Mouse (Mus musculus) midbrain, embryonic 11.5 days (tissue): ENCODE results near the gene Zbp1. TPM values are rescaled to one million over a fixed set of nuclear protein-coding genes. Genes with fewer than 3 reads are reported as not detected.

Experiments
- ATAC-seq: fragments of 200-750 bp; cut with Nextera tagmentation; 2 replicates; pipeline ENCODE4 v1.8.0; 2017; ENCODE audit warnings: moderate TSS enrichment, moderate library complexity; ENCODE audit not compliant: low FRiP score
- DNase-seq: peaks from one replicate; pipeline ENCODE4 v3.0.0; 2015; ENCODE audit warnings: low spot score; ENCODE audit errors: missing footprints
- H3K27ac ChIP-seq: fragments of 300-500 bp; sonication (generic); 2 replicates; pipeline ENCODE4 v1.5.1; 2014; ENCODE audit warnings: low read depth, low read length
- H3K27me3 ChIP-seq: fragments of 300-500 bp; sonication (generic); 2 replicates; pipeline ENCODE4 v1.6.1; 2014; ENCODE audit warnings: mild to moderate bottlenecking, low read length, moderate library complexity, mixed read lengths; ENCODE audit not compliant: control insufficient read depth, insufficient read depth
- H3K36me3 ChIP-seq: fragments of 300-500 bp; sonication (generic); 2 replicates; pipeline ENCODE4 v1.6.1; 2014; ENCODE audit warnings: mild to moderate bottlenecking, low read length, moderate library complexity, mixed read lengths; ENCODE audit not compliant: control insufficient read depth, insufficient read depth
- H3K4me1 ChIP-seq: fragments of 300-500 bp; sonication (generic); 2 replicates; pipeline ENCODE4 v1.6.1; 2014; ENCODE audit warnings: low read length; ENCODE audit not compliant: control insufficient read depth, insufficient read depth
- H3K4me2 ChIP-seq: fragments of 300-500 bp; sonication (generic); 2 replicates; pipeline ENCODE4 v1.6.1; 2014; ENCODE audit warnings: mild to moderate bottlenecking, moderate library complexity
- H3K4me3 ChIP-seq: fragments of 300-500 bp; sonication (generic); 2 replicates; pipeline ENCODE4 v1.5.1; 2014; ENCODE audit warnings: low read depth, low read length
- H3K9ac ChIP-seq: fragments of 300-500 bp; sonication (generic); 2 replicates; pipeline ENCODE4 v1.6.1; 2014; ENCODE audit warnings: low read length
- H3K9me3 ChIP-seq: fragments of 300-500 bp; sonication (generic); 2 replicates; pipeline ENCODE4 v1.6.1; 2016; ENCODE audit warnings: low read length; ENCODE audit not compliant: control insufficient read depth
- WGBS: fragments of 180-500 bp; shearing (Covaris S2); extraction: QIAGEN DNeasy Blood & Tissue Kit; methylation state at CpG from one replicate; pipeline ENCODE4 v1.1.7; 2014; 5-methylcytosine and 5-hydroxymethylcytosine counted together
- polyA plus RNA-seq: library from polyadenylated mRNA; unstranded; fragments of >200 nt; fragmentation: Nextera tagmentation; extraction: Ambion mirVana; gene quantifications from 2 replicates; pipeline ENCODE4 v1.2.1, GENCODE M21; 2014

Gene Zbp1
- polyA plus RNA-seq, 1 experiment from 2014 or later, result 0.55 TPM

DNA sequence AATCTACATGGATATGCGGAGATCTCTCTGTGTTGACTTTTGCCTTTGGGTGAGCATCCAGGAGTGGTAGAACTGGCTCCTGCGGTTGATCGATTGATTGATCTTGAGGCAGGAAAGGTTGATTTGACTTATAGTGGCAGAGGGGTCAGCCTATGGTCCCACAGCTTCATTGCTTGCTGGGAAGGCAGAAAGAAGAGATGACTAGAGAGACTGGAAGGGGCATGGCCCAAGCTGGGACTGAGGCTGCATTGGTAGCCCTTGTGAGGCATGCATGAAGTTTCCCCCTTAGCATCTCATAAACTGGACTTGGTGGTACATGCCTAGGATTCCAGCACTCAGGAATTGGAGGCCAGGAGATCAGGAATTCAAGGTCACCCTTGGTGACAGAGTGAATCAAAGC lies 11.7 kb downstream of the Zbp1 start:
- Histone ChIP-seq H3K36me3 (no peaks in the 10 kb centered on the region), H3K4me1 (no peaks in the 10 kb centered on the region), H3K9ac (no peak overlapping the region), H3K9me3 (no peaks in the 10 kb centered on the region), H3K4me2 (no peak overlapping the region), H3K27ac (no peak overlapping the region), H3K27me3 (no peaks in the 10 kb centered on the region), H3K4me3 (no peak overlapping the region)
- DNase-seq (no peak), ATAC-seq (no peak)
- WGBS, result 91% methylated on average over 3 of the region's 3 CpGs

DNA sequence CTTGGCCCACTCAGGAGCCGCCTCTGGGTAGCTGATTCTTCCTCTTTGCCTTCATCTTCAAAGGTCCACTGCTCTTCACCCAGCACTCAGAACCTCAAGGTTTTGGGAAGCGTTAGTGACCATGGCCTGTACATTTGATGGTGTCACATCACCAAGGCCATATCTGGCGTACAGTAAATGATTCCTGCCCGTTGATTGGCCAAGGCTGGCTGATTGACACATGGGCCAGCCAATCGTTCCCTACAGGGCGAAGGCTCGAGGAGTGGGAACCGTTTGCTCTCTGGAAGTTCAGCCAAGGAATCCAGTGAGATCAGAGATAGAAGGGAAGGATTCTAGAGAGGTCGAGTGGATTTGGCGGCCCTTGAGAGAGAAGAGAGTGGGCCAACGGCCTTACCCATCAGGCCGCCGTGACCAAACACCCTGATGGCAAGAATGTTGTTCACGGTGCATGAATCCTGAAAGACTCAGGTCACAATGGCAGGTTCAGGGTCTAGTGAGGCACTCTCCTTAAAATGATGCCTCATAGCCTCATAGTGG lies 13.1 kb downstream of the Zbp1 start:
- ATAC-seq (no peak), DNase-seq (no peak)
- 92% methylated on average over 14 of the region's 14 CpGs for WGBS

DNA sequence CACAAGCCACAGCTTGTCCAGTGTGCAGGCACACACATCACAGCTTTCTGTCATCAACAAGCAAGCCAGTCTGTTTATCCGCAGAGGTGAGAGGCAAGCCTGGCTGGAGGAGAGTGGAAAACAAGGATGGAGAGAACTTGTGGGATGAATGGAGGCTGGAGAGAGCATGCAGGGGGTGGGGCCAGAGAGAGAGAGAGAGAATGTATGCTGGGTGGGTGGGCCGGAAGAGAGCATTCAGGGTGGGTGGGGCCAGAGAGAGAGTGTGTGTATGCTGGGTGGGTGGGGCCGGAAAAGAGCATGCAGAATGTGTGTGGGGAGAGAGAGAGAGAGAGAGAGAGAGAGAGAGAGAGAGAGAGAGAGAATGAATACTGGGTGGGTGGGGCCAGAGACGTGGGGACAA lies 14.1 kb downstream of the Zbp1 start:
- DNase-seq (no peak), ATAC-seq (0 out of 2 replicates have a peak, but pooled peaks have one; percentile 30)
- no peaks in the 10 kb centered on the region for H3K27me3 ChIP-seq
- no peak overlapping the region for H3K27ac ChIP-seq
- H3K4me1 ChIP-seq, result no peaks in the 10 kb centered on the region
- 75% methylated on average over 4 of the region's 4 CpGs for WGBS
- no peak overlapping the region for H3K9ac ChIP-seq
- H3K9me3 ChIP-seq, result no peaks in the 10 kb centered on the region
- H3K36me3 ChIP-seq, result no peaks in the 10 kb centered on the region
- H3K4me2 ChIP-seq, result no peak overlapping the region
- H3K4me3 ChIP-seq, result no peak overlapping the region

More for the DNA sequence above, 13.1 kb downstream of the Zbp1 start:
- no peak overlapping the region for H3K27ac ChIP-seq
- no peak overlapping the region for H3K4me3 ChIP-seq
- H3K4me1 ChIP-seq, result no peaks in the 10 kb centered on the region
- no peaks in the 10 kb centered on the region for H3K9me3 ChIP-seq
- H3K36me3 ChIP-seq, result no peaks in the 10 kb centered on the region
- no peaks in the 10 kb centered on the region for H3K27me3 ChIP-seq
- no peak overlapping the region for H3K9ac ChIP-seq
- H3K4me2 ChIP-seq, result no peak overlapping the region

DNA sequence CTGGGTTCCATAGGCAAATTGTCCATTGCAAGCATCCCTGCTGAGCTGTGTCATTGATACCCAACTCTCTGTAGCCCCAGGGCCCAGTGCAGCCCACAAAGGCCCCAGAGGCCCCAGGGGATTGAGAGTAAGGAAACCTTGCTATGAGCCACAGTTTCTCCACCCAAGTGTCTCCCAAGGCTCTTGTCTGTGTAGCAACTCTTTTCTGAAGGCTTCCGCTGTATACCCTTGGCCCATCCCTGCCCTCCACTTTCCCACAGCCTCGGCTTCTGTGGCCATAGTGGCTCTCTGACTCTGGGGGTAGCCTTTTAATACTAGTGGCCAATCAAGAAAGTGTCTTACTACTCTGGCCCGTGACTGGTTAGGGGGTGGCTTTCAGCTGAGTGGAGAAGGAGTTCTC lies 15.0 kb downstream of the Zbp1 start:
- Histone ChIP-seq H3K4me3 (no peak overlapping the region), H3K9ac (no peak overlapping the region), H3K4me2 (no peak overlapping the region), H3K27me3 (no peaks in the 10 kb centered on the region), H3K27ac (no peak overlapping the region), H3K4me1 (no peaks in the 10 kb centered on the region), H3K36me3 (no peaks in the 10 kb centered on the region), H3K9me3 (no peaks in the 10 kb centered on the region)
- ATAC-seq (no peak), DNase-seq (no peak)
- WGBS, result 83% methylated on average over 3 of the region's 3 CpGs

DNA sequence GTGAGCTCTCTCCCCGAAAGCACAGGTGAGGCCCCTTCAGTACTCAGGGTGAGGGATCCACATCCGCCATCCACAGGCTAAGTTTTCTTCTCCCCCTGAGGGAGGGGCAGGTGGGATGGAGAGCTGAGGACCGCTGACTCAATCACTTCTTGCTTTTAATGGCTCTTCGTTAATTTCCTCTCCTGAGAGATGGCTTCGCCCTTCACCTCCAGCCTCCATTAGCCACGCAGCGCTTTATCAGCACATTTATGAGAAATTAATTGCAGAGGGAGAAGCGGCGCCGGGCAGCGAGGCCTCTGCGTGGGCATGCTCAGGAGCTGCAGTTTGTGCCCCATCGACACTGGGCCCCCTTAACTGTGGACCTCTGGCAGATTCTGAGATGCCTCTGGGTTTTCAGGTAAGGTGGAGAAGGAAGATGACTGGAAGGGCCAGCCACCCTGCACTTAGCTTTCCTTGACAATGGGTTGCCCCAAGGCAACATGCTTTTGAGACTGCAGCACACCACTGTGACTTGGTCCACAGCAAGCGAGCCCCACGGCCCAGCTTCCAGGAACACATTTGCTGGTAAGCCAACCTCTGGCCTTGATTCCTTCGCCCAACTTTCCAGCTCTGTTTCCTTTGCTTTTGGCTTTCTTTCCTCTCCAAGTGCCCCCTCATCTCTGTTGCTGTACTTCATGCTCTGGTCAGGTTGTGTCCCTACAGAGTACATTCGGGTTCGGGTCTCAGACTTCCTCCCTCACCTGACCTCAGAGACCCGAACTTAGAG lies 15.6 kb downstream of the Zbp1 start:
- Histone ChIP-seq H3K4me1 (no peaks in the 10 kb centered on the region), H3K4me3 (no peak overlapping the region), H3K9ac (no peak overlapping the region), H3K27ac (no peak overlapping the region), H3K27me3 (no peaks in the 10 kb centered on the region), H3K36me3 (no peaks in the 10 kb centered on the region), H3K9me3 (no peaks in the 10 kb centered on the region), H3K4me2 (no peak overlapping the region)
- ATAC-seq (no peak), DNase-seq (no peak)
- 88% methylated on average over 19 of the region's 19 CpGs for WGBS

DNA sequence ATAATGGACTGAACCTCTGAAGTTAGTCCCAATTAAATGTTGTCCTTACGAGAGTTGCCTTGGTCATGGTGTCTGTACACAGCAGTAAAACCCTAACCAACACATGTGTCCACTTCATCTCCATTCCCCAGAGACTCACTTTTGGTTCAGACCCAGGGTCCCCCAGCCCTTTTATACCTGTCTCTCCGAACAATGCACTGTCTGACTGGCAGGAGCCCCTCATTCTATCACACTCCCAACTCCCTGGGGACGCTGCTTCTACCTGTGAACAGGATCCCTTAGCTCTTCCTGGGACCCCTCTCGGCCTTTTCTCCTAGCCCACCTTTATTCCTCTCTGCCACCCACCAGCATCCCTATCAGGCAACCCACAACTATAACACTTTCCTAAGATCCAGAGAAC lies 23.9 kb downstream of the Zbp1 start:
- WGBS, result 87% methylated on average over 4 of the region's 4 CpGs
- no peaks in the 10 kb centered on the region for H3K9me3 ChIP-seq
- no peaks in the 10 kb centered on the region for H3K36me3 ChIP-seq
- ATAC-seq (no peak), DNase-seq (no peak)
- H3K4me3 ChIP-seq, result no peak overlapping the region
- H3K27me3 ChIP-seq, result no peaks in the 10 kb centered on the region
- no peak overlapping the region for H3K27ac ChIP-seq
- no peaks in the 10 kb centered on the region for H3K4me1 ChIP-seq
- no peak overlapping the region for H3K9ac ChIP-seq
- no peak overlapping the region for H3K4me2 ChIP-seq

DNA sequence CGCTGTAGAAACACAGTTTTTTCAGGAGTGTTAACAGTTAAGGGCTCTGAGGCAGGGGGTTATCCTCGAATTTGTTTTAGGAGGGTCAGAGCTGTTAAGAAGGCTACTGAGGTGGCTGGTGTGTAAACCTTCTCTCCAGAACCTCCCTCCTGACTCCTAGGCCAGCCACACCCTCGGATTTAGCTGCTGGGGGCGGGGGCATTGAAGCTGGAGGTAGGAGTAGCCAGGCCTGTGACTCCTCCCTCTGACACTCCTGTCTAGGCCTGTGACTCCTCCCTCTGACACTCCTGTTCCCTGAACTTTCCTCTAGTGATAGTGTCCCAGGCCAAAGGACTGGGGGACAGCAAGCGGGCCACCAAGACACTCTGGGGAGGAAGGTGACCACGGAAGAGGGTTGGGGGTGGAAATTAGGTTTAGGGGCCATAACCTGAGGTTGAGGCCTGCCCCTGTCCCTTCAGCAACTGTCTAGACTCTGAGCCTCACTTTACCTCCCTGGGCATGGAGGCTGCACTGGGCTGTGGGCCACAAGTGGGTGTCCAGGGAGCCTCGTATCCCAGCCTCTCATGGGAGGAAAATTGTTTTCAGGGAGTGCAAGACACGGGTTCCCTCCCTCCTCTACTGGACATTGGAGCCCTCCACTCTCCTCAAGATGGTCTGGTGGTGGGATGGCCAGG lies 31.4 kb downstream of the Zbp1 start:
- no peak for ATAC-seq
- Histone ChIP-seq H3K36me3 (no peaks in the 10 kb centered on the region), H3K27me3 (no peaks in the 10 kb centered on the region), H3K9ac (no peak overlapping the region), H3K4me3 (no peak overlapping the region), H3K9me3 (no peaks in the 10 kb centered on the region), H3K4me1 (no peaks in the 10 kb centered on the region), H3K4me2 (no peak overlapping the region), H3K27ac (no peak overlapping the region)
- no peak for DNase-seq
- WGBS, result 38% methylated on average over 8 of the region's 8 CpGs

DNA sequence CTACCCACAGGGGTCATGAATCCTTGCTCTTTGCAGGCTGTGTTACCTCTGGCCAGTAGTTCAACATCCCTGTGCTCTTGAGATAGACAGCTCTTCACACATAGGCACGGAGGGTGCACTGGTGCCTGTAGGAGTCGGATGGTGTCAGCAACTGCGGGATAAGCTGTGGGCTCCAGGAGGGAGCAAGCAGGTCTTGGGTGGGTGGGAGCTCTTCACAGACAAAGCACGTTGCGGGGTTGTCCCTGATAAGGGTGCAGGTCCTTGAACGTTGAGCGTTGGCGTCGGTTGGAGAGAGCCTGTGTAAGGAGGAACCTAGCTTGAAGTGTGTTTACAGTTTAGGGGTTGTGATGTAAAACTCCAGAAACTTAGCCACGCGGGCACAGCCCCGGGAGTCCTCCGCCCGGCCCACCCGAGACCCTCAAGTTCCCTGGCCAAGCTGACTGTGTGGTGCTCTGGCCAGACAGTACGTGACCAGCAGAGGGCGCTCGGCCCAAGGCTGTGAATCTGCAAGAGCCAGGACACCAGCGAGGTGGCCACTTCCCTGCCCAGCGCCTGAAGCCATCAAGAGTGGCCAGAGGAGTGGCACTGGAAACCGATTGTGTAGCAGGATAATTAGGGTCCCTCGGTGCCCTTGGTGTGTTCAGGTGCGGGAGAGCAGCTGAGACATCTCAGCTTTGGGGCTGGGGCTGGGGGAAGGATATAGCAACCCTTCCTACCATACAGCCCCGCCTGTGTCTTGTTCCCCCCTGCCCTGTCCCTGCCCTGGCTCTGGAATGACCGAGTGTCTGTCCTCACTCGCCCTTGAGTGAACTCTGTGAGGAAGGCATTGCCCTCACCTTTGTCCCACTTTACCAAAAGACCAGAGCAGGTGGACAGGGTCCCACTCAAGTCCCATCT lies 32.4 kb downstream of the Zbp1 start:
- no peaks in the 10 kb centered on the region for H3K4me1 ChIP-seq
- no peaks in the 10 kb centered on the region for H3K9me3 ChIP-seq
- no peak overlapping the region for H3K9ac ChIP-seq
- no peak overlapping the region for H3K4me3 ChIP-seq
- 32% methylated on average over 26 of the region's 26 CpGs for WGBS
- H3K36me3 ChIP-seq, result no peaks in the 10 kb centered on the region
- no peak overlapping the region for H3K27ac ChIP-seq
- peak; percentile 66 for ATAC-seq
- DNase-seq, result peak; percentile 99
- no peaks in the 10 kb centered on the region for H3K27me3 ChIP-seq
- no peak overlapping the region for H3K4me2 ChIP-seq
